Mouse (Mus musculus) forelimb bud, embryonic 11.5 days (tissue): ENCODE data around the gene Tex26.

ENCODE experiments used
- DNase-seq: peaks from one replicate; pipeline ENCODE4 v3.0.0-alpha.2; 2012; ENCODE audit warnings: low read depth, low spot score

Gene Tex26

GRCm38 (mm10) chr5:149433618-149434017 lies 5.8 kb upstream of the Tex26 start:
- no peak for DNase-seq

GRCm38 (mm10) chr5:149434141-149434690 lies 5.2 kb upstream of the Tex26 start:
- DNase-seq, result no peak

GRCm38 (mm10) chr5:149436541-149436940 lies 2.9 kb upstream of the Tex26 start:
- DNase-seq, result no peak

- DNase-seq, result no peak
Observed at GRCm38 (mm10) chr5:149437150-149437549, 2.3 kb upstream of the Tex26 start.

GRCm38 (mm10) chr5:149440180-149440573 lies 717 bp downstream of the Tex26 start:
- peak; percentile 44 for DNase-seq

- DNase-seq, result no peak
Observed at GRCm38 (mm10) chr5:149441646-149442276, 2.3 kb downstream of the Tex26 start.

- DNase-seq, result no peak
Observed at GRCm38 (mm10) chr5:149442277-149442660, 2.8 kb downstream of the Tex26 start.

- no peak for DNase-seq
Observed at GRCm38 (mm10) chr5:149444451-149444850, 5.0 kb downstream of the Tex26 start.

- no peak for DNase-seq
Observed at GRCm38 (mm10) chr5:149446495-149446894, 7.0 kb downstream of the Tex26 start.

- no peak for DNase-seq
Observed at GRCm38 (mm10) chr5:149447733-149448132, 8.3 kb downstream of the Tex26 start.

- no peak for DNase-seq
Observed at GRCm38 (mm10) chr5:149449406-149449805, 9.9 kb downstream of the Tex26 start.

- no peak for DNase-seq
Observed at GRCm38 (mm10) chr5:149451209-149451681, 11.8 kb downstream of the Tex26 start.

GRCm38 (mm10) chr5:149454281-149454680 lies 14.8 kb downstream of the Tex26 start:
- DNase-seq, result peak; percentile 44

- no peak for DNase-seq
Observed at GRCm38 (mm10) chr5:149456544-149456943, 17.1 kb downstream of the Tex26 start.

- DNase-seq, result no peak
Observed at GRCm38 (mm10) chr5:149462071-149462470, 22.6 kb downstream of the Tex26 start.

- no peak for DNase-seq
Observed at GRCm38 (mm10) chr5:149465305-149465704, 25.8 kb downstream of the Tex26 start.

GRCm38 (mm10) chr5:149474142-149474541 lies 34.7 kb downstream of the Tex26 start:
- no peak for DNase-seq

GRCm38 (mm10) chr5:149474701-149475468 lies 35.4 kb downstream of the Tex26 start:
- no peak for DNase-seq

GRCm38 (mm10) chr5:149481920-149482319 lies 42.5 kb downstream of the Tex26 start:
- no peak for DNase-seq

- DNase-seq, result no peak
Observed at GRCm38 (mm10) chr5:149483321-149484052, 44.0 kb downstream of the Tex26 start.

- DNase-seq, result no peak
Observed at GRCm38 (mm10) chr5:149484270-149484669, 44.8 kb downstream of the Tex26 start.

- DNase-seq, result no peak
Observed at GRCm38 (mm10) chr5:149485447-149485846, 46.0 kb downstream of the Tex26 start.
